Mouse (Mus musculus): ENCODE results near the gene Cblc.

DNA sequence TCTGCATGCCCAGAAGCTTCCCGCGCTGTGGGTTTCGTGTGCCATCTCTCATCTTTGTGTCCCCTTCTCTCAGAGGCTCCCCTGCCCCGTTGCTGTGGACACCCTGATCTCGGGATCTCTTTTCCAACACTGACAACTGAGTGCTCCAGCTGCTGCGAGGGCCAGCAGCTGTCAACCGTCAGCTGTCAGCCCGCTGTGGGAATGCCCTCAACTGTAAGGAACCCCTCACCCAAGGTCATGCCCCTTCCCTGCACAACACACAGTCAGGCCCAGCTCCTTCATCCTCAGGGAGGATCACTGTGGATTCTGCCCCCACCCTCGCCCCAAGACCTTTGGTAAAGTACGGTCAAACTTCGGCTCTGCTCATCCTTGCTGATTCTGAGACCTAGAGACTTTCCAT lies 34.3 kb downstream of the Cblc start:
- no peak for TF ChIP-seq CTCF (IDR thresholded peaks at IDR 0.05; ENCODE audit: low read depth, low read length)
- no peak for TF ChIP-seq POLR2A (IDR thresholded peaks at IDR 0.05; ENCODE audit: borderline replicate concordance, low read depth, low read length)

Data from bone marrow macrophage, adult 2 months (primary cell).